Mouse (Mus musculus): ENCODE measurements at regions not wholly inside any gene's neighbourhood (a gene's known extent, or its start where the extent isn't known, plus 50 kb on each side); places are given as distances from the start of the nearest gene placed in this dataset.

GRCm38 (mm10) chr1:137279981-137280380 is 319.7 kb upstream of the Nr5a2 start:
- Histone ChIP-seq H3K4me2 (ENCODE audit: low read depth, low read length) (no peak overlapping the region), H3K9me3 (ENCODE audit: control insufficient read depth, low read length) (0 out of 2 replicates have a peak, but pooled peaks cover under 1% of the 10 kb centered on the region), H3K9ac (ENCODE audit: low read depth, low read length) (no peak overlapping the region), H3K27me3 (replicated peaks; ENCODE audit: control insufficient read depth, insufficient read depth, low read length) (no peaks in the 10 kb centered on the region), H3K4me1 (ENCODE audit: control insufficient read depth, insufficient read depth, low read length) (peaks cover 9% of the 10 kb centered on the region; the same call in 1 of the 2 replicates), H3K27ac (replicated peaks; ENCODE audit: low read depth, low read length) (no peak overlapping the region), H3K36me3 (ENCODE audit: control insufficient read depth, insufficient read depth, low read length) (no peaks in the 10 kb centered on the region), H3K4me3 (ENCODE audit: low read depth, low read length) (no peak overlapping the region)
- 93% methylated on average over 2 of the region's 2 CpGs for WGBS
- ATAC-seq (ENCODE audit: low read depth) (no peak), DNase-seq (ENCODE audit: low spot score) (no peak)

- Histone ChIP-seq H3K9me3 (ENCODE audit: control insufficient read depth, low read length) (no peaks in the 10 kb centered on the region), H3K4me1 (ENCODE audit: control insufficient read depth, insufficient read depth, low read length) (no peaks in the 10 kb centered on the region), H3K27me3 (replicated peaks; ENCODE audit: control insufficient read depth, insufficient read depth, low read length) (no peaks in the 10 kb centered on the region), H3K4me3 (ENCODE audit: low read depth, low read length) (no peak overlapping the region), H3K27ac (replicated peaks; ENCODE audit: low read depth, low read length) (no peak overlapping the region), H3K36me3 (ENCODE audit: control insufficient read depth, insufficient read depth, low read length) (no peaks in the 10 kb centered on the region), H3K4me2 (ENCODE audit: low read depth, low read length) (no peak overlapping the region), H3K9ac (ENCODE audit: low read depth, low read length) (no peak overlapping the region)
- WGBS, result 31% methylated on average over 9 of the region's 9 CpGs
- ATAC-seq (ENCODE audit: low read depth) (peak; percentile 88), DNase-seq (ENCODE audit: low spot score) (peak; percentile 73)
These were observed 310.7 kb upstream of the Nr5a2 start for GRCm38 (mm10) chr1:137270659-137271612.

- Histone ChIP-seq H3K27ac (replicated peaks; ENCODE audit: low read depth, low read length) (no peak overlapping the region), H3K9ac (ENCODE audit: low read depth, low read length) (no peak overlapping the region), H3K4me2 (ENCODE audit: low read depth, low read length) (no peak overlapping the region), H3K4me3 (ENCODE audit: low read depth, low read length) (no peak overlapping the region), H3K9me3 (ENCODE audit: control insufficient read depth, low read length) (no peaks in the 10 kb centered on the region), H3K4me1 (ENCODE audit: control insufficient read depth, insufficient read depth, low read length) (no peaks in the 10 kb centered on the region), H3K36me3 (ENCODE audit: control insufficient read depth, insufficient read depth, low read length) (no peaks in the 10 kb centered on the region), H3K27me3 (replicated peaks; ENCODE audit: control insufficient read depth, insufficient read depth, low read length) (no peaks in the 10 kb centered on the region)
- ATAC-seq (ENCODE audit: low read depth) (no peak), DNase-seq (ENCODE audit: low spot score) (no peak)
- 80% methylated on average over 1 of the region's 1 CpGs for WGBS
These were observed 302.6 kb upstream of the Nr5a2 start for GRCm38 (mm10) chr1:137262806-137263370.

- no peak for ATAC-seq (ENCODE audit: low read depth)
- H3K9ac ChIP-seq (ENCODE audit: low read depth, low read length), result no peak overlapping the region
- H3K9me3 ChIP-seq (ENCODE audit: control insufficient read depth, low read length), result no peaks in the 10 kb centered on the region
- H3K4me1 ChIP-seq (ENCODE audit: control insufficient read depth, insufficient read depth, low read length), result no peaks in the 10 kb centered on the region
- no peak overlapping the region for H3K4me2 ChIP-seq (ENCODE audit: low read depth, low read length)
- DNase-seq (ENCODE audit: low spot score), result no peak
- H3K27me3 ChIP-seq (replicated peaks; ENCODE audit: control insufficient read depth, insufficient read depth, low read length), result no peaks in the 10 kb centered on the region
- WGBS, result 42% methylated on average over 5 of the region's 5 CpGs
- H3K27ac ChIP-seq (replicated peaks; ENCODE audit: low read depth, low read length), result no peak overlapping the region
- H3K36me3 ChIP-seq (ENCODE audit: control insufficient read depth, insufficient read depth, low read length), result no peaks in the 10 kb centered on the region
- no peak overlapping the region for H3K4me3 ChIP-seq (ENCODE audit: low read depth, low read length)
These were observed 301.9 kb upstream of the Nr5a2 start for GRCm38 (mm10) chr1:137262121-137262525.

- no peaks in the 10 kb centered on the region for H3K36me3 ChIP-seq (ENCODE audit: control insufficient read depth, insufficient read depth, low read length)
- WGBS, result 62% methylated on average over 3 of the region's 3 CpGs
- H3K9ac ChIP-seq (ENCODE audit: low read depth, low read length), result no peak overlapping the region
- DNase-seq (ENCODE audit: low spot score) (no peak), ATAC-seq (ENCODE audit: low read depth) (peak; percentile 76)
- H3K27me3 ChIP-seq (replicated peaks; ENCODE audit: control insufficient read depth, insufficient read depth, low read length), result no peaks in the 10 kb centered on the region
- H3K4me1 ChIP-seq (ENCODE audit: control insufficient read depth, insufficient read depth, low read length), result no peaks in the 10 kb centered on the region
- H3K9me3 ChIP-seq (ENCODE audit: control insufficient read depth, low read length), result peaks cover 6% of the 10 kb centered on the region
- no peak overlapping the region for H3K4me2 ChIP-seq (ENCODE audit: low read depth, low read length)
- no peak overlapping the region for H3K4me3 ChIP-seq (ENCODE audit: low read depth, low read length)
- H3K27ac ChIP-seq (replicated peaks; ENCODE audit: low read depth, low read length), result no peak overlapping the region
These were observed 296.0 kb upstream of the Nr5a2 start for GRCm38 (mm10) chr1:137256294-137256693.

- Histone ChIP-seq H3K4me1 (ENCODE audit: control insufficient read depth, insufficient read depth, low read length) (no peaks in the 10 kb centered on the region), H3K27ac (replicated peaks; ENCODE audit: low read depth, low read length) (no peak overlapping the region), H3K4me2 (ENCODE audit: low read depth, low read length) (no peak overlapping the region), H3K27me3 (replicated peaks; ENCODE audit: control insufficient read depth, insufficient read depth, low read length) (no peaks in the 10 kb centered on the region), H3K4me3 (ENCODE audit: low read depth, low read length) (no peak overlapping the region), H3K9ac (ENCODE audit: low read depth, low read length) (0 out of 2 replicates have a peak overlapping the region, but pooled peaks have one; percentile 19), H3K36me3 (ENCODE audit: control insufficient read depth, insufficient read depth, low read length) (no peaks in the 10 kb centered on the region), H3K9me3 (ENCODE audit: control insufficient read depth, low read length) (peaks cover 6% of the 10 kb centered on the region)
- no peak for ATAC-seq (ENCODE audit: low read depth)
- no peak for DNase-seq (ENCODE audit: low spot score)
These were observed 294.8 kb upstream of the Nr5a2 start for GRCm38 (mm10) chr1:137255041-137255440.

- Histone ChIP-seq H3K4me1 (ENCODE audit: control insufficient read depth, insufficient read depth, low read length) (no peaks in the 10 kb centered on the region), H3K4me2 (ENCODE audit: low read depth, low read length) (no peak overlapping the region), H3K9me3 (ENCODE audit: control insufficient read depth, low read length) (peaks cover 6% of the 10 kb centered on the region), H3K4me3 (ENCODE audit: low read depth, low read length) (no peak overlapping the region), H3K36me3 (ENCODE audit: control insufficient read depth, insufficient read depth, low read length) (no peaks in the 10 kb centered on the region), H3K27ac (replicated peaks; ENCODE audit: low read depth, low read length) (no peak overlapping the region), H3K9ac (ENCODE audit: low read depth, low read length) (no peak overlapping the region), H3K27me3 (replicated peaks; ENCODE audit: control insufficient read depth, insufficient read depth, low read length) (no peaks in the 10 kb centered on the region)
- WGBS, result 92% methylated on average over 1 of the region's 1 CpGs
- ATAC-seq (ENCODE audit: low read depth), result no peak
- DNase-seq (ENCODE audit: low spot score), result no peak
These were observed 294.4 kb upstream of the Nr5a2 start for GRCm38 (mm10) chr1:137254634-137255033.

GRCm38 (mm10) chr1:137227098-137227485 is 266.8 kb upstream of the Nr5a2 start:
- ATAC-seq (ENCODE audit: low read depth) (no peak), DNase-seq (ENCODE audit: low spot score) (no peak)
- Histone ChIP-seq H3K27me3 (replicated peaks; ENCODE audit: control insufficient read depth, insufficient read depth, low read length) (0 out of 2 replicates have a peak, but pooled peaks cover 4% of the 10 kb centered on the region), H3K9me3 (ENCODE audit: control insufficient read depth, low read length) (no peaks in the 10 kb centered on the region), H3K4me3 (ENCODE audit: low read depth, low read length) (no peak overlapping the region), H3K27ac (replicated peaks; ENCODE audit: low read depth, low read length) (no peak overlapping the region), H3K36me3 (ENCODE audit: control insufficient read depth, insufficient read depth, low read length) (no peaks in the 10 kb centered on the region), H3K4me1 (ENCODE audit: control insufficient read depth, insufficient read depth, low read length) (no peaks in the 10 kb centered on the region), H3K4me2 (ENCODE audit: low read depth, low read length) (no peak overlapping the region), H3K9ac (ENCODE audit: low read depth, low read length) (no peak overlapping the region)
- 70% methylated on average over 4 of the region's 4 CpGs for WGBS
